Mouse (Mus musculus): Measurements from ENCODE around the gene Rpl37.

- TF ChIP-seq CTCF (IDR thresholded peaks at IDR 0.05; ENCODE audit: borderline replicate concordance, insufficient read depth, low read length) (no peak), POLR2A (IDR thresholded peaks at IDR 0.05; ENCODE audit: low read depth, low read length) (no peak)
These were observed 22.9 kb downstream of the Rpl37 start for GRCm38 (mm10) chr15:5139366-5139765.

Data from embryonic fibroblast, embryonic 13.5 days (primary cell).